Mouse (Mus musculus) hindbrain, embryonic 11.5 days (tissue): ENCODE measurements around the gene Per1. TPM values are rescaled to one million over a fixed set of nuclear protein-coding genes. Genes with fewer than 3 reads are reported as not detected.
A peak's percentile ranks its signal among the peaks of the same experiment; 100 is the strongest.

Experiments
- ATAC-seq: fragments of 200-750 bp; cut with Nextera tagmentation; 2 replicates; pipeline ENCODE4 v1.8.0; 2017; ENCODE audit warnings: mild to moderate bottlenecking, moderate TSS enrichment, moderate library complexity; ENCODE audit not compliant: low FRiP score
- DNase-seq: peaks from one replicate; pipeline ENCODE4 v3.0.0-alpha.2; 2015; ENCODE audit warnings: low spot score
- H3K27ac ChIP-seq: fragments of 300-500 bp; sonication (generic); 2 replicates; pipeline ENCODE4 v1.5.1; 2014; ENCODE audit warnings: mild to moderate bottlenecking, low read depth, low read length
- H3K27me3 ChIP-seq: fragments of 300-500 bp; sonication (generic); 2 replicates; pipeline ENCODE4 v1.6.1; 2014; ENCODE audit warnings: mild to moderate bottlenecking, low read length, moderate library complexity, mixed read lengths; ENCODE audit not compliant: control insufficient read depth, insufficient read depth
- H3K36me3 ChIP-seq: fragments of 300-500 bp; sonication (generic); 2 replicates; pipeline ENCODE4 v1.6.1; 2014; ENCODE audit warnings: mild to moderate bottlenecking, low read length, moderate library complexity, mixed read lengths; ENCODE audit not compliant: control insufficient read depth, insufficient read depth
- H3K4me1 ChIP-seq: fragments of 300-500 bp; sonication (generic); replicated peaks from 2 replicates; pipeline ENCODE4 v1.6.1; 2014; ENCODE audit warnings: low read length, mixed read lengths; ENCODE audit not compliant: control insufficient read depth, insufficient read depth
- H3K4me2 ChIP-seq: fragments of 300-500 bp; sonication (generic); replicated peaks from 2 replicates; pipeline ENCODE4 v1.6.1; 2014; ENCODE audit warnings: mild to moderate bottlenecking, low read depth, low read length
- H3K4me3 ChIP-seq: fragments of 300-500 bp; sonication (generic); 2 replicates; pipeline ENCODE4 v1.5.1; 2014; ENCODE audit warnings: low read depth, low read length
- H3K9ac ChIP-seq: fragments of 300-500 bp; sonication (generic); 2 replicates; pipeline ENCODE4 v1.6.1; 2014; ENCODE audit warnings: low read depth, low read length
- H3K9me3 ChIP-seq: fragments of 300-500 bp; sonication (generic); 2 replicates; pipeline ENCODE4 v1.6.1; 2016; ENCODE audit warnings: low read length; ENCODE audit not compliant: control insufficient read depth
- WGBS: fragments of 180-500 bp; shearing (Covaris S2); extraction: QIAGEN DNeasy Blood & Tissue Kit; methylation state at CpG from one replicate; pipeline ENCODE4 v1.1.7; 2014; 5-methylcytosine and 5-hydroxymethylcytosine counted together
- polyA plus RNA-seq: library from polyadenylated mRNA; unstranded; fragments of >200 nt; fragmentation: Nextera tagmentation; extraction: Ambion mirVana; gene quantifications from 2 replicates; pipeline ENCODE4 v1.2.1, GENCODE M21; 2014

The Per1 gene
- polyA plus RNA-seq, 1 experiment from 2014 or later: 7.4 TPM

- Histone ChIP-seq H3K27ac (no peak overlapping the region), H3K4me1 (0 out of 2 replicates have a peak, but pooled peaks cover 2% of the 10 kb centered on the region), H3K27me3 (0 out of 2 replicates have a peak, but pooled peaks cover 2% of the 10 kb centered on the region), H3K4me3 (no peak overlapping the region), H3K9me3 (no peaks in the 10 kb centered on the region), H3K4me2 (no peak overlapping the region), H3K9ac (no peak overlapping the region), H3K36me3 (no peaks in the 10 kb centered on the region)
- DNase-seq (no peak), ATAC-seq (no peak)
- 78% methylated on average over 8 of the region's 8 CpGs for WGBS
These were observed 33.6 kb downstream of the Per1 start for GRCm38 (mm10) chr11:69128426-69129122.

DNA sequence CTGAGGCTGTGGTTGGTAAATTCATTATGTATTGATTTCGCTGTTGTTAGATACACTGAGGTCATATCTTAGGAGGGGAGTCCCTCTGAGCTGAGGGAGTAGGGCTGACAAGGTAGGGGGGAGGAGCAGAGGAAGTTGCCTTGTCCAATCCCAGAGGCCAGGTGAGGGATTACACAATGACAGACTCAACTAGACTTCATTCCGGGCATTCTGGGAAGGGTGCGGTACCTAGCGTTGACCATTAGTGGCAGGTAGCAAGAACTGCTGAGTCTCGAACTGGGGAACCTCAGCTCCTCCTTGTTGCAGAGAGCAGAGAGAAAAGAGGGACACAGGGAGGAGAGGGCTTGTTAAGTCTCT is 38.5 kb downstream of the Per1 start:
- no peak overlapping the region for H3K9ac ChIP-seq
- DNase-seq (peak; percentile 40), ATAC-seq (no peak)
- peak overlapping the region; percentile 66 for H3K4me2 ChIP-seq
- no peak overlapping the region for H3K27ac ChIP-seq
- peak overlapping the region; percentile 35; the same call in 1 of the 2 replicates for H3K4me3 ChIP-seq
- no peaks in the 10 kb centered on the region for H3K9me3 ChIP-seq
- H3K27me3 ChIP-seq: 0 out of 2 replicates have a peak, but pooled peaks cover 2% of the 10 kb centered on the region
- no peaks in the 10 kb centered on the region for H3K4me1 ChIP-seq
- WGBS: 20% methylated on average over 5 of the region's 5 CpGs
- H3K36me3 ChIP-seq: no peaks in the 10 kb centered on the region

- WGBS: under 1% methylated on average over 33 of the region's 34 CpGs
- Histone ChIP-seq H3K4me1 (no peaks in the 10 kb centered on the region), H3K9me3 (no peaks in the 10 kb centered on the region), H3K27ac (no peak overlapping the region), H3K9ac (no peak overlapping the region; the same call in 1 of the 2 replicates), H3K4me3 (peak overlapping the region; percentile 35), H3K4me2 (peak overlapping the region; percentile 66), H3K36me3 (no peaks in the 10 kb centered on the region), H3K27me3 (0 out of 2 replicates have a peak, but pooled peaks cover 2% of the 10 kb centered on the region)
- ATAC-seq (peak; percentile 59), DNase-seq (peak; percentile 64)
These were observed 39.1 kb downstream of the Per1 start for GRCm38 (mm10) chr11:69133923-69134621.

GRCm38 (mm10) chr11:69134622-69134968 is 39.6 kb downstream of the Per1 start:
- H3K36me3 ChIP-seq: no peaks in the 10 kb centered on the region
- 0 out of 2 replicates have a peak, but pooled peaks cover 2% of the 10 kb centered on the region for H3K27me3 ChIP-seq
- H3K9ac ChIP-seq: no peak overlapping the region; the same call in 1 of the 2 replicates
- WGBS: 24% methylated on average over 8 of the region's 8 CpGs
- H3K27ac ChIP-seq: no peak overlapping the region
- H3K9me3 ChIP-seq: no peaks in the 10 kb centered on the region
- H3K4me2 ChIP-seq: peak overlapping the region; percentile 66
- H3K4me3 ChIP-seq: peak overlapping the region; percentile 35
- DNase-seq (no peak), ATAC-seq (peak; percentile 4; the same call in 1 of the 2 replicates)
- no peaks in the 10 kb centered on the region for H3K4me1 ChIP-seq

DNA sequence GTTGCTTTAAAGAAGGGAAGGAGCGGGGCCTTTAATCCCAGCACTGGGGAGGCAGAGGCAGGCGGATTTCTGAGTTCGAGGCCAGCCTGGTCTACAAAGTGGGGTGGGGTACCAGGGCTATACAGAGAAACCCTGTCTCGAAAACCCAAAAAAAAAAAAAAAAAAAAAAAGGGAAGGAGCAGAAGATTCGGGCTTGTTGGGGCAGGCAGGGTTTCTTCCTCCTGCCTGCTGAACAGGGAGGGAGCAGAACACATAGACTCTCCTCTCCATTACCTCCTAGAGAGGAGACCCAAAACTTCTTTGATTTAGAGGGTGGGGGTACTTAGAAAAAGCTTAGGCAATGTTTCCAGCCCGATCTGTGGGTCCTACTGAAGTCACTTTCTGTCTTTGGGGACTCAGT is 40.3 kb downstream of the Per1 start:
- no peak overlapping the region for H3K4me2 ChIP-seq
- H3K4me3 ChIP-seq: no peak overlapping the region
- ATAC-seq (no peak), DNase-seq (no peak)
- no peak overlapping the region for H3K27ac ChIP-seq
- no peak overlapping the region for H3K9ac ChIP-seq
- no peaks in the 10 kb centered on the region for H3K36me3 ChIP-seq
- no peaks in the 10 kb centered on the region for H3K9me3 ChIP-seq
- no peaks in the 10 kb centered on the region for H3K4me1 ChIP-seq
- 0 out of 2 replicates have a peak, but pooled peaks cover 2% of the 10 kb centered on the region for H3K27me3 ChIP-seq
- WGBS: 87% methylated on average over 5 of the region's 6 CpGs

GRCm38 (mm10) chr11:69147546-69147945 is 52.5 kb downstream of the Per1 start:
- H3K27ac ChIP-seq: no peak overlapping the region
- H3K36me3 ChIP-seq: no peaks in the 10 kb centered on the region
- H3K4me2 ChIP-seq: no peak overlapping the region
- no peak overlapping the region for H3K9ac ChIP-seq
- H3K9me3 ChIP-seq: no peaks in the 10 kb centered on the region
- H3K27me3 ChIP-seq: no peaks in the 10 kb centered on the region
- no peak overlapping the region for H3K4me3 ChIP-seq
- no peaks in the 10 kb centered on the region for H3K4me1 ChIP-seq
- ATAC-seq (no peak), DNase-seq (no peak)
- 81% methylated on average over 7 of the region's 7 CpGs for WGBS

DNA sequence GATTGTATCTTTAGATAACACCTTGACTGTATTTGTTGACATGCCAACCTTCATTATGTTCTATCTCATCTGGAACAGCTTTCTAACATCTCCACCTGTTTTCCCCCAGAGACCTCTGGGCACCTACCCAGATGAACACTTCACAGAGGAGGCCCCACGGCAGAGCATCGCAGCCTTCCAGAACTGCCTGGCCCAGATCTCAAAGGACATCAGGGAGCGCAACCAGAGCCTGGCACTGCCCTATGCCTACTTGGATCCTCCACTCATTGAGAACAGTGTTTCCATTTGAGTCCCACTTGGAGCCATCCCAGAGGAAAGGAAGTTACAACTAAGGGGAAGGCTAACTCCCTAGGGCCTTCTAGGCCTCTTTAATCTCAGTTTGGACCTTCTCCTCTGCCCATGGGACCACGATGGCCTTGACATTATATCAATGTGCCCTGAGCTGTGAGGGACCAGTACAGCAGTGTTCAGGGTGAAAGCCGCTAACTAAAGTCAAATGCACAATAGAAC is 53.5 kb downstream of the Per1 start:
- Histone ChIP-seq H3K9ac (no peak overlapping the region), H3K36me3 (no peaks in the 10 kb centered on the region), H3K4me3 (no peak overlapping the region), H3K27me3 (no peaks in the 10 kb centered on the region), H3K27ac (no peak overlapping the region), H3K4me1 (no peaks in the 10 kb centered on the region), H3K4me2 (no peak overlapping the region), H3K9me3 (no peaks in the 10 kb centered on the region)
- 90% methylated on average over 5 of the region's 5 CpGs for WGBS
- no peak for ATAC-seq
- no peak for DNase-seq

DNA sequence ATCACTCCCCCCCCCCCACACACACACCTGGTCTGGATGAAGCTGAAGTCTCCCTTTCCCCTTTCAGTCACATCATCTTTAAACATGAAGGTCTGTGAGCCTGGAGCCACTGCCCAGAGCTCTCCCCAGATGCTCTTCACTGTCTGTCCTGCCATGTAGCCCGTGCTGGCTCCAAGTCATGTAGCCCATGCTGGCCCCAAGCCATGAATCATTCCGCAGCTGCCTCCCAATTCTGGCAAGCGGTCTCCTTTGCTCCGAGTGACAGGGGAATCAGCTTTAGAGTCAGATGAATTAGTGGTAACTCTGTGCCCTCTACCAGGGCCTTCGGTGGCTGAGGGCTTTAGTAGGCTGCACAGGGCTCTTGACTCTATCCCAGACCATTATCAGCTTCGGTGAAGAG is 54.7 kb downstream of the Per1 start:
- no peaks in the 10 kb centered on the region for H3K27me3 ChIP-seq
- no peak overlapping the region for H3K27ac ChIP-seq
- no peak overlapping the region for H3K4me3 ChIP-seq
- H3K9me3 ChIP-seq: no peaks in the 10 kb centered on the region
- H3K36me3 ChIP-seq: no peaks in the 10 kb centered on the region
- DNase-seq: no peak
- no peak for ATAC-seq
- no peaks in the 10 kb centered on the region for H3K4me1 ChIP-seq
- 86% methylated on average over 6 of the region's 6 CpGs for WGBS
- no peak overlapping the region for H3K9ac ChIP-seq
- no peak overlapping the region for H3K4me2 ChIP-seq
